Mouse (Mus musculus) midbrain, embryonic 16.5 days (tissue): ENCODE results near the gene Abca6. TPM values are rescaled to one million over a fixed set of nuclear protein-coding genes. Genes with fewer than 3 reads are reported as not detected.

ENCODE experiments used
- ATAC-seq: fragments of 200-750 bp; cut with Nextera tagmentation; 2 replicates; pipeline ENCODE4 v1.8.0; 2017; ENCODE audit warnings: moderate TSS enrichment
- H3K27ac ChIP-seq: fragments of 300-500 bp; sonication (generic); 2 replicates; pipeline ENCODE4 v1.5.1; 2014; ENCODE audit warnings: mild to moderate bottlenecking, low read length, mixed read lengths
- H3K27me3 ChIP-seq: fragments of 300-500 bp; sonication (generic); 2 replicates; pipeline ENCODE4 v1.6.1; 2014; ENCODE audit warnings: low read depth, low read length, mixed read lengths; ENCODE audit not compliant: control insufficient read depth, insufficient read depth
- H3K36me3 ChIP-seq: fragments of 300-500 bp; sonication (generic); 2 replicates; pipeline ENCODE4 v1.6.1; 2014; ENCODE audit warnings: mild to moderate bottlenecking, low read length, moderate library complexity, mixed read lengths; ENCODE audit not compliant: control insufficient read depth, insufficient read depth
- H3K4me1 ChIP-seq: fragments of 300-500 bp; sonication (generic); 2 replicates; pipeline ENCODE4 v1.6.1; 2014; ENCODE audit warnings: mild to moderate bottlenecking, low read length, mixed read lengths; ENCODE audit not compliant: control insufficient read depth, insufficient read depth
- H3K4me2 ChIP-seq: fragments of 300-500 bp; sonication (generic); 2 replicates; pipeline ENCODE4 v1.6.1; 2014; ENCODE audit warnings: mild to moderate bottlenecking, low read length, mixed read lengths
- H3K4me3 ChIP-seq: fragments of 300-500 bp; sonication (generic); 2 replicates; pipeline ENCODE4 v1.5.1; 2014; ENCODE audit warnings: low read depth, mild to moderate bottlenecking, low read length, moderate library complexity, mixed read lengths
- H3K9ac ChIP-seq: fragments of 300-500 bp; sonication (generic); 2 replicates; pipeline ENCODE4 v1.6.1; 2014; ENCODE audit warnings: low read depth, low read length, mixed read lengths
- H3K9me3 ChIP-seq: fragments of 300-500 bp; sonication (generic); replicated peaks from 2 replicates; pipeline ENCODE4 v1.6.1; 2014; ENCODE audit warnings: mild to moderate bottlenecking, low read length, mixed read lengths; ENCODE audit not compliant: control insufficient read depth, poor library complexity, severe bottlenecking
- WGBS: fragments of 180-500 bp; shearing (Covaris S2); extraction: QIAGEN DNeasy Blood & Tissue Kit; methylation state at CpG from one replicate; pipeline ENCODE4 v1.1.7; 2014; 5-methylcytosine and 5-hydroxymethylcytosine counted together
- polyA plus RNA-seq: library from polyadenylated mRNA; unstranded; fragments of >200 nt; fragmentation: Nextera tagmentation; extraction: Ambion mirVana; gene quantifications from 2 replicates; pipeline ENCODE4 v1.2.1, GENCODE M21; 2015

The Abca6 gene
- polyA plus RNA-seq, 1 experiment from 2014 or later: 0.19 TPM

- Histone ChIP-seq H3K9ac (no peak overlapping the region), H3K27me3 (no peaks in the 10 kb centered on the region), H3K36me3 (no peaks in the 10 kb centered on the region), H3K4me2 (no peak overlapping the region), H3K4me3 (no peak overlapping the region), H3K4me1 (no peaks in the 10 kb centered on the region), H3K9me3 (no peaks in the 10 kb centered on the region), H3K27ac (no peak overlapping the region)
- ATAC-seq: no peak
- WGBS: 60% methylated on average over 3 of the region's 3 CpGs
Observed at GRCm38 (mm10) chr11:110165822-110166221, 85.8 kb downstream of the Abca6 start.

GRCm38 (mm10) chr11:110165409-110165808 lies 86.2 kb downstream of the Abca6 start:
- Histone ChIP-seq H3K27ac (no peak overlapping the region), H3K4me1 (no peaks in the 10 kb centered on the region), H3K36me3 (no peaks in the 10 kb centered on the region), H3K27me3 (no peaks in the 10 kb centered on the region), H3K4me3 (no peak overlapping the region), H3K9me3 (no peaks in the 10 kb centered on the region), H3K9ac (no peak overlapping the region), H3K4me2 (no peak overlapping the region)
- ATAC-seq: no peak

- no peak for ATAC-seq
- Histone ChIP-seq H3K4me1 (no peaks in the 10 kb centered on the region), H3K27ac (no peak overlapping the region), H3K9ac (no peak overlapping the region), H3K4me2 (no peak overlapping the region), H3K36me3 (no peaks in the 10 kb centered on the region), H3K27me3 (no peaks in the 10 kb centered on the region), H3K9me3 (no peaks in the 10 kb centered on the region), H3K4me3 (no peak overlapping the region)
- 75% methylated on average over 6 of the region's 6 CpGs for WGBS
Observed at GRCm38 (mm10) chr11:110157059-110157458, 94.5 kb downstream of the Abca6 start.

- Histone ChIP-seq H3K4me3 (no peak overlapping the region), H3K9me3 (no peaks in the 10 kb centered on the region), H3K4me1 (no peaks in the 10 kb centered on the region), H3K9ac (no peak overlapping the region), H3K27ac (no peak overlapping the region), H3K27me3 (no peaks in the 10 kb centered on the region), H3K4me2 (no peak overlapping the region), H3K36me3 (no peaks in the 10 kb centered on the region)
- ATAC-seq: no peak
- 94% methylated on average over 11 of the region's 11 CpGs for WGBS
Observed at GRCm38 (mm10) chr11:110155985-110156384, 95.6 kb downstream of the Abca6 start.

- ATAC-seq: no peak
- Histone ChIP-seq H3K9ac (no peak overlapping the region), H3K4me1 (no peaks in the 10 kb centered on the region), H3K36me3 (no peaks in the 10 kb centered on the region), H3K4me3 (no peak overlapping the region), H3K27me3 (no peaks in the 10 kb centered on the region), H3K27ac (no peak overlapping the region), H3K9me3 (no peaks in the 10 kb centered on the region), H3K4me2 (no peak overlapping the region)
- 97% methylated on average over 5 of the region's 5 CpGs for WGBS
Observed at GRCm38 (mm10) chr11:110147640-110148039, 103.9 kb downstream of the Abca6 start.

GRCm38 (mm10) chr11:110145421-110145820 lies 106.2 kb downstream of the Abca6 start:
- Histone ChIP-seq H3K9me3 (no peaks in the 10 kb centered on the region), H3K27ac (no peak overlapping the region), H3K4me2 (no peak overlapping the region), H3K4me3 (no peak overlapping the region), H3K9ac (no peak overlapping the region), H3K4me1 (no peaks in the 10 kb centered on the region), H3K36me3 (no peaks in the 10 kb centered on the region), H3K27me3 (no peaks in the 10 kb centered on the region)
- 89% methylated on average over 11 of the region's 11 CpGs for WGBS
- no peak for ATAC-seq

- H3K9me3 ChIP-seq: no peaks in the 10 kb centered on the region
- 86% methylated on average over 5 of the region's 5 CpGs for WGBS
- no peak overlapping the region for H3K4me3 ChIP-seq
- no peak overlapping the region for H3K27ac ChIP-seq
- no peak for ATAC-seq
- H3K4me1 ChIP-seq: no peaks in the 10 kb centered on the region
- no peak overlapping the region for H3K4me2 ChIP-seq
- no peaks in the 10 kb centered on the region for H3K36me3 ChIP-seq
- no peak overlapping the region for H3K9ac ChIP-seq
- H3K27me3 ChIP-seq: no peaks in the 10 kb centered on the region
Observed at GRCm38 (mm10) chr11:110130760-110131159, 120.8 kb downstream of the Abca6 start.

Other genes starting within 250 kb of the Abca6 start
- gene Abca8a, start 155.8 kb downstream of the Abca6 start, polyA plus RNA-seq: 0.32 and 0.35 TPM in 2 replicates
- 2.6 and 2.7 TPM in 2 replicates for gene Abca9, start 83.6 kb downstream of the Abca6 start, polyA plus RNA-seq
- 9.6 and 10.2 TPM in 2 replicates for gene Abca5, start 85.9 kb upstream of the Abca6 start, polyA plus RNA-seq
- 22.1 and 23.4 TPM in 2 replicates for gene Map2k6, start 147.3 kb upstream of the Abca6 start, polyA plus RNA-seq